Mouse (Mus musculus) midbrain, postnatal 0 days (tissue): Measurements from ENCODE around the gene Gm21762. TPM values are rescaled to one million over a fixed set of nuclear protein-coding genes. Genes with fewer than 3 reads are reported as not detected.
"Not testable (repeated sequence)": the region's sequence is repeated elsewhere in the genome, so short reads cannot be mapped to it uniquely, and the experiment has no call there.

Experiments
- ATAC-seq: fragments of 200-750 bp; cut with Nextera tagmentation; 2 replicates; pipeline ENCODE4 v1.8.0; 2017; ENCODE audit warnings: moderate number of reproducible peaks, mild to moderate bottlenecking, moderate TSS enrichment, moderate library complexity; ENCODE audit not compliant: low FRiP score
- DNase-seq: peaks from one replicate; pipeline ENCODE4 v3.0.0-alpha.2; 2015; ENCODE audit warnings: low spot score
- H3K27ac ChIP-seq: fragments of 300-500 bp; sonication (generic); 2 replicates; pipeline ENCODE4 v1.5.1; 2014; ENCODE audit warnings: low read depth, mild to moderate bottlenecking, low read length, mixed read lengths
- H3K27me3 ChIP-seq: fragments of 300-500 bp; sonication (generic); 2 replicates; pipeline ENCODE4 v1.6.1; 2014; ENCODE audit warnings: low read length, control low read depth, mixed read lengths; ENCODE audit not compliant: insufficient read depth
- H3K36me3 ChIP-seq: fragments of 300-500 bp; sonication (generic); 2 replicates; pipeline ENCODE4 v1.6.1; 2014; ENCODE audit warnings: low read length, control low read depth, mixed read lengths; ENCODE audit not compliant: insufficient read depth
- H3K4me1 ChIP-seq: fragments of 300-500 bp; sonication (generic); 2 replicates; pipeline ENCODE4 v1.6.1; 2014; ENCODE audit warnings: mild to moderate bottlenecking, control low read depth, antibody characterized with exemption, low read length, mixed read lengths; ENCODE audit not compliant: insufficient read depth
- H3K4me2 ChIP-seq: fragments of 300-500 bp; sonication (generic); 2 replicates; pipeline ENCODE4 v1.6.1; 2014; ENCODE audit warnings: low read depth, mild to moderate bottlenecking, low read length, mixed read lengths; ENCODE audit not compliant: poor library complexity, severe bottlenecking
- H3K4me3 ChIP-seq: fragments of 300-500 bp; sonication (generic); 2 replicates; pipeline ENCODE4 v1.5.1; 2014; ENCODE audit warnings: low read depth, mild to moderate bottlenecking, low read length, moderate library complexity
- H3K9ac ChIP-seq: fragments of 300-500 bp; sonication (generic); replicated peaks from 2 replicates; pipeline ENCODE4 v1.6.1; 2014; ENCODE audit warnings: mild to moderate bottlenecking, low read length, moderate library complexity, mixed read lengths; ENCODE audit not compliant: poor library complexity, severe bottlenecking
- H3K9me3 ChIP-seq: fragments of 300-500 bp; sonication (generic); 2 replicates; pipeline ENCODE4 v1.6.1; 2016; ENCODE audit warnings: low read length, control low read depth
- WGBS: fragments of 180-500 bp; shearing (Covaris S2); extraction: QIAGEN DNeasy Blood & Tissue Kit; methylation state at CpG from one replicate; pipeline ENCODE4 v1.1.7; 2014; 5-methylcytosine and 5-hydroxymethylcytosine counted together
- polyA plus RNA-seq: library from polyadenylated mRNA; unstranded; fragments of >200 nt; fragmentation: Nextera tagmentation; extraction: Ambion mirVana; gene quantifications from 2 replicates; pipeline ENCODE4 v1.2.1, GENCODE M21; 2015
- total RNA-seq: library from RNA; depleted of rRNA; stranded (reverse); fragments of >200 nt; gene quantifications from 2 replicates; pipeline ENCODE4 v1.2.3, GENCODE M21; 2014; rRNA removed

The Gm21762 gene
- total and polyA plus RNA-seq, 2 experiments from 2014 or later = not detected

- ATAC-seq, H3K9ac ChIP-seq, H3K27me3 ChIP-seq, H3K4me2 ChIP-seq, H3K4me1 ChIP-seq, H3K4me3 ChIP-seq, H3K9me3 ChIP-seq, H3K27ac ChIP-seq, H3K36me3 ChIP-seq, DNase-seq: not testable (repeated sequence)
- WGBS = 97% methylated on average over 16 of the region's 25 CpGs
Observed at GRCm38 (mm10) chr13:120223012-120223659, 7.4 kb upstream of the Gm21762 start.

GRCm38 (mm10) chr13:120220922-120221321 lies 5.2 kb upstream of the Gm21762 start:
- not testable (repeated sequence) for H3K9me3 ChIP-seq, H3K4me1 ChIP-seq, H3K27me3 ChIP-seq, H3K4me2 ChIP-seq, ATAC-seq, DNase-seq, H3K9ac ChIP-seq, H3K4me3 ChIP-seq, H3K27ac ChIP-seq, H3K36me3 ChIP-seq
- WGBS = 89% methylated on average over 5 of the region's 5 CpGs

GRCm38 (mm10) chr13:120196189-120196821 lies 19.4 kb downstream of the Gm21762 start:
- WGBS = 69% methylated on average over 6 of the region's 8 CpGs
- not testable (repeated sequence) for H3K4me1 ChIP-seq, H3K27me3 ChIP-seq, H3K27ac ChIP-seq, H3K9ac ChIP-seq, H3K4me2 ChIP-seq, H3K9me3 ChIP-seq, ATAC-seq, H3K4me3 ChIP-seq, H3K36me3 ChIP-seq, DNase-seq

GRCm38 (mm10) chr13:120172133-120172532 lies 43.6 kb downstream of the Gm21762 start, which contains the start of gene Gm21818:
Gm21818 (plus strand) TSS chr13:120172433.
- 79% methylated on average over 4 of the region's 4 CpGs for WGBS
- not testable (repeated sequence) for ATAC-seq

GRCm38 (mm10) chr13:120168301-120168700 lies 47.4 kb downstream of the Gm21762 start:
- not testable (repeated sequence) for H3K27me3 ChIP-seq, H3K9ac ChIP-seq, H3K4me2 ChIP-seq, H3K9me3 ChIP-seq, ATAC-seq, H3K36me3 ChIP-seq, H3K4me3 ChIP-seq, H3K27ac ChIP-seq, H3K4me1 ChIP-seq, DNase-seq
- 52% methylated on average over 5 of the region's 5 CpGs for WGBS

More at GRCm38 (mm10) chr13:120172133-120172532, 43.6 kb downstream of the Gm21762 start, which contains the start of gene Gm21818:
- H3K4me1 ChIP-seq, H3K4me2 ChIP-seq, H3K27ac ChIP-seq, H3K9me3 ChIP-seq, DNase-seq, H3K27me3 ChIP-seq, H3K36me3 ChIP-seq, H3K9ac ChIP-seq, H3K4me3 ChIP-seq: not testable (repeated sequence)

Other genes with a start within 250 kb of the Gm21762 start
- gene Gm36079, start 188.9 kb downstream of the Gm21762 start, total RNA-seq = not detected in 2 replicates
- gene Gm36079, start 188.9 kb downstream of the Gm21762 start, polyA plus RNA-seq = not detected in 2 replicates
- gene Gm21188, start 163.8 kb downstream of the Gm21762 start, total RNA-seq = not detected in 2 replicates
- gene Gm21188, start 163.8 kb downstream of the Gm21762 start, polyA plus RNA-seq = not detected in 2 replicates
- not detected in 2 replicates for gene Gm20767, start 75.7 kb downstream of the Gm21762 start, total RNA-seq
- gene Gm20767, start 75.7 kb downstream of the Gm21762 start, polyA plus RNA-seq = not detected in 2 replicates
- gene Gm21818, start 43.5 kb downstream of the Gm21762 start, total RNA-seq = not detected in 2 replicates
- not detected in 2 replicates for gene Gm21818, start 43.5 kb downstream of the Gm21762 start, polyA plus RNA-seq
- gene Gm21731, start 23.2 kb upstream of the Gm21762 start, total RNA-seq = not detected in 2 replicates
- gene Gm21731, start 23.2 kb upstream of the Gm21762 start, polyA plus RNA-seq = not detected in 2 replicates
- not detected in 2 replicates for gene AF067061, start 47.2 kb upstream of the Gm21762 start, total RNA-seq
- gene AF067061, start 47.2 kb upstream of the Gm21762 start, polyA plus RNA-seq = not detected in 2 replicates
- gene BC147527, start 84.4 kb upstream of the Gm21762 start, total RNA-seq = not detected in 2 replicates
- not detected in 2 replicates for gene BC147527, start 84.4 kb upstream of the Gm21762 start, polyA plus RNA-seq
- not detected in 2 replicates for gene Tcstv3, start 100.9 kb upstream of the Gm21762 start, total RNA-seq
- not detected in 2 replicates for gene Tcstv3, start 100.9 kb upstream of the Gm21762 start, polyA plus RNA-seq